Mouse (Mus musculus) MEL (cell line): ENCODE data around the gene Syk. TPM values are rescaled to one million over a fixed set of nuclear protein-coding genes. Genes with fewer than 3 reads are reported as not detected.

Experiments
- DNase-seq: peaks from one replicate; pipeline ENCODE4 v3.0.0; 2011; ENCODE audit warnings: low read depth, low spot score
- H3K27ac ChIP-seq: 2 replicates; pipeline ENCODE4 v1.5.1; 2012; ENCODE audit warnings: low read depth, mild to moderate bottlenecking, control low read depth, low read length, moderate library complexity; ENCODE audit not compliant: control insufficient read depth
- H3K27me3 ChIP-seq, 2 experiments: fragments of 150-350 bp in 1 of 2; sonication (generic) in 1 of 2; 2 replicates each; pipeline ENCODE4 v1.6.1; 2012; ENCODE audit warnings: low read length in 2 of 2, mild to moderate bottlenecking in 2 of 2, improper control_type of control experiment in 1 of 2, moderate library complexity in 1 of 2; ENCODE audit not compliant: insufficient read depth in 2 of 2, control insufficient read depth in 1 of 2
- H3K36me3 ChIP-seq, 2 experiments: 2 replicates each; pipeline ENCODE4 v1.6.1; 2012 to 2014; ENCODE audit warnings: low read length in 2 of 2, improper control_type of control experiment in 1 of 2, inconsistent platforms in 1 of 2, mild to moderate bottlenecking in 1 of 2; ENCODE audit not compliant: insufficient read depth in 2 of 2, control insufficient read depth in 1 of 2
- H3K4me1 ChIP-seq, 2 experiments: fragments of 150-350 bp in 1 of 2; sonication (generic) in 1 of 2; 2 replicates each; pipeline ENCODE4 v1.6.1; 2012; ENCODE audit warnings: low read length in 2 of 2, improper control_type of control experiment in 1 of 2, mild to moderate bottlenecking in 1 of 2; ENCODE audit not compliant: insufficient read depth in 2 of 2, control insufficient read depth in 1 of 2
- H3K4me3 ChIP-seq, 2 experiments: fragments of 150-350 bp in 1 of 2; sonication (generic) in 1 of 2; 2 replicates each; pipeline ENCODE4 v1.5.1; 2012; ENCODE audit warnings: low read depth in 2 of 2, low read length in 2 of 2, mild to moderate bottlenecking in 2 of 2, moderate library complexity in 2 of 2, control low read depth in 1 of 2, improper control_type of control experiment in 1 of 2; ENCODE audit not compliant: control insufficient read depth in 1 of 2, insufficient read depth in 1 of 2
- H3K79me2 ChIP-seq: 2 replicates; pipeline ENCODE4 v1.6.1; 2012; ENCODE audit warnings: mild to moderate bottlenecking, low read length, moderate library complexity; ENCODE audit not compliant: control insufficient read depth, poor library complexity, insufficient read depth
- H3K9ac ChIP-seq: 2 replicates; pipeline ENCODE4 v1.6.1; 2012; ENCODE audit warnings: low read depth, mild to moderate bottlenecking, control low read depth, low read length, moderate library complexity; ENCODE audit not compliant: control insufficient read depth, poor library complexity, severe bottlenecking
- H3K9me3 ChIP-seq: fragments of 150-350 bp; sonication (generic); replicated peaks from 2 replicates; pipeline ENCODE4 v1.6.1; 2012; ENCODE audit warnings: mild to moderate bottlenecking, low read length, improper control_type of control experiment, moderate library complexity; ENCODE audit not compliant: insufficient read depth
- BHLHE40 ChIP-seq: IDR thresholded peaks from 2 replicates; pipeline ENCODE4 v1.6.1; 2012; ENCODE audit warnings: low read depth, mild to moderate bottlenecking, inconsistent platforms, low read length, improper control_type of control experiment, borderline replicate concordance
- CTCF ChIP-seq, 3 experiments: IDR thresholded peaks in 2 of 3; conservative IDR thresholded peaks in 1 of 3; 2 replicates each; pipeline ENCODE4 v1.5.1; 2011 to 2012; ENCODE audit warnings: low read length in 3 of 3, low read depth in 2 of 3, mild to moderate bottlenecking in 2 of 3, improper control_type of control experiment in 1 of 3, inconsistent platforms in 1 of 3, mixed read lengths in 1 of 3, moderate library complexity in 1 of 3; ENCODE audit not compliant: control insufficient read depth in 1 of 3, insufficient read depth in 1 of 3, poor library complexity in 1 of 3, severe bottlenecking in 1 of 3
- E2F4 ChIP-seq: IDR thresholded peaks from 2 replicates; pipeline ENCODE4 v1.6.1; 2011; ENCODE audit warnings: low read depth, low read length, improper control_type of control experiment, borderline replicate concordance
- GABPA ChIP-seq: IDR thresholded peaks from 2 replicates; pipeline ENCODE4 v1.6.1; 2012; ENCODE audit warnings: low read depth, mild to moderate bottlenecking, inconsistent platforms, low read length, improper control_type of control experiment, moderate library complexity
- JUND ChIP-seq: IDR thresholded peaks from 2 replicates; pipeline ENCODE4 v1.6.1; 2011; ENCODE audit warnings: low read depth, mild to moderate bottlenecking, improper control_type of control experiment, low read length
- MAFK ChIP-seq: IDR thresholded peaks from 2 replicates; pipeline ENCODE4 v1.6.1; 2011; ENCODE audit warnings: low read depth, mild to moderate bottlenecking, low read length, improper control_type of control experiment, borderline replicate concordance
- MXI1 ChIP-seq: IDR thresholded peaks from 2 replicates; pipeline ENCODE4 v1.6.1; 2011; ENCODE audit warnings: mild to moderate bottlenecking, low read depth, low read length, improper control_type of control experiment
- RAD21 ChIP-seq: IDR thresholded peaks from 2 replicates; pipeline ENCODE4 v1.6.1; 2011; ENCODE audit warnings: mild to moderate bottlenecking, low read depth, low read length, improper control_type of control experiment
- SMC3 ChIP-seq: IDR thresholded peaks from 2 replicates; pipeline ENCODE4 v1.6.1; 2011; ENCODE audit warnings: low read depth, low read length, improper control_type of control experiment
- TCF12 ChIP-seq: IDR thresholded peaks from 2 replicates; pipeline ENCODE4 v1.6.1; 2014; ENCODE audit warnings: low read depth, mild to moderate bottlenecking, inconsistent platforms, low read length, improper control_type of control experiment, moderate library complexity
- UBTF ChIP-seq: IDR thresholded peaks from 2 replicates; pipeline ENCODE4 v1.6.1; 2012; ENCODE audit warnings: low read depth, mild to moderate bottlenecking, inconsistent platforms, low read length, improper control_type of control experiment, moderate library complexity, borderline replicate concordance; ENCODE audit not compliant: insufficient read depth
- USF1 ChIP-seq: IDR thresholded peaks from 2 replicates; pipeline ENCODE4 v1.6.1; 2014; ENCODE audit warnings: low read depth, mild to moderate bottlenecking, inconsistent platforms, low read length, improper control_type of control experiment, moderate library complexity
- ZC3H11A ChIP-seq: IDR thresholded peaks from 2 replicates; pipeline ENCODE4 v1.6.1; 2012; ENCODE audit warnings: low read depth, mild to moderate bottlenecking, inconsistent platforms, low read length, improper control_type of control experiment
- ZMIZ1 ChIP-seq: IDR thresholded peaks from 2 replicates; pipeline ENCODE4 v1.6.1; 2012; ENCODE audit warnings: low read depth, mild to moderate bottlenecking, inconsistent platforms, low read length, improper control_type of control experiment, moderate library complexity
- polyA plus RNA-seq, 2 experiments: library from polyadenylated mRNA; stranded (reverse) in 1 of 2; unstranded in 1 of 2; fragments of >175 nt in 1 of 2; fragments of >200 nt in 1 of 2; gene quantifications; 2 replicates each; pipeline versions ENCODE4 v1.2.1 to v1.2.4; 2012; ENCODE audit warnings: low replicate concordance in 2 of 2, low read depth in 1 of 2; ENCODE audit not compliant: insufficient read length in 2 of 2, insufficient read depth in 1 of 2, missing spikeins in 1 of 2
- total RNA-seq: library from RNA; depleted of rRNA; stranded (reverse); fragments of 300-350 nt; gene quantifications from 2 replicates; pipeline ENCODE4 v1.2.3, GENCODE M21; 2012

Gene Syk
- total and polyA plus RNA-seq, 3 experiments = 14.4 to 23.8 TPM; not detected in 1

DNA sequence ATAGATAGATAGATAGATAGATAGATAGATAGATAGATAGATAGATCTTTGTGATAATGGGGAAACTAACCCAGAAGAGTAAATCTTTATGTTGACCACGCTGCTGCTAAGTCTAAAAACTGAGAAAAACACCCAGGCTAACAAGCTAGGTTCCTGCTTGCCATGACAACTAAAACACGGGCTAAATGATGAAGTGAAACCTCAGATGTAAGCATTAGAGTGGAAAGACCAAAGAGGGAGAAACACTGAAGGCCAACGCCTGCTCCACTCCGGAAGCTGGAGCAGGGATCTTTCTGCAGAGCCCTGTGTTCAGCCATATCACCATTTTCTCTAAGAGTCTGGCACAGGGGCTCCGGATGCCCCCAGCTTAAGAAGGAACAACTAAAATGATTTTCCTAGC lies 49.3 kb upstream of the Syk start:
- Histone ChIP-seq H3K9me3 (no peaks in the 10 kb centered on the region), H3K27me3 (no peaks in the 10 kb centered on the region), H3K27ac (no peak overlapping the region), H3K79me2 (no peaks in the 10 kb centered on the region), H3K4me1 (no peaks in the 10 kb centered on the region), H3K36me3 (no peaks in the 10 kb centered on the region), H3K4me3 (no peak overlapping the region), H3K9ac (no peak overlapping the region)
- DNase-seq = no peak
- TF ChIP-seq TCF12 (no peak), E2F4 (no peak), MAFK (no peak), BHLHE40 (no peak), JUND (no peak), ZMIZ1 (no peak), GABPA (no peak)

DNA sequence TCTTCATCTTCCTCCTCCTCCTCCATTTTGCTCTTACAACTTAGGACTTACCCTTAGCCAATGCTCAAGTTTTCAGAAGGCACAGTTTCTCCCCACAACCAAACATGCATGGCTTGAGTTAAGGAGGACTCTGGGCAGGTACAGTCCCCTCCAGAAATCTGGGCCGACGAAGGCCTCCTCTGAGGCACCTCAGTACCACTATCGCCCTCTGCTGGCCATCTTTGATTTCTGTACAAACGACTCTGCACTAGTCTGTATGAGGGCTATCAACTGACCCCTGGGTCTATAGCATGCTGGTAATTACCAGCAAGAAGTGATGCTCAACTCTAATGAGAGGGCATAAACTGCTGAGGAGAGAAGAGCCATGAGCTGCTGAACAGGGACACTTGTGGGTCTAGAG lies 47.4 kb upstream of the Syk start:
- TF ChIP-seq RAD21 (peak; percentile 42), SMC3 (peak; percentile 62), MXI1 (no peak), CTCF (IDR thresholded peaks at IDR 0.05 in 2 of 3, conservative IDR thresholded peaks at IDR 0.05 in 1 of 3; ENCODE audit: control insufficient read depth in 1 of 3, insufficient read depth in 1 of 3, low read depth in 2 of 3, low read length in 3 of 3, poor library complexity in 1 of 3, severe bottlenecking in 1 of 3) (peak; percentile 59 to 71 (median 63)), ZC3H11A (peak; percentile 31)
- peak; percentile 48 for DNase-seq
- Histone ChIP-seq H3K4me3 (no peak overlapping the region), H3K27ac (no peak overlapping the region), H3K4me1 (no peaks in the 10 kb centered on the region), H3K36me3 (no peaks in the 10 kb centered on the region), H3K27me3 (no peaks in the 10 kb centered on the region), H3K9ac (no peak overlapping the region), H3K9me3 (no peaks in the 10 kb centered on the region), H3K79me2 (no peaks in the 10 kb centered on the region)

DNA sequence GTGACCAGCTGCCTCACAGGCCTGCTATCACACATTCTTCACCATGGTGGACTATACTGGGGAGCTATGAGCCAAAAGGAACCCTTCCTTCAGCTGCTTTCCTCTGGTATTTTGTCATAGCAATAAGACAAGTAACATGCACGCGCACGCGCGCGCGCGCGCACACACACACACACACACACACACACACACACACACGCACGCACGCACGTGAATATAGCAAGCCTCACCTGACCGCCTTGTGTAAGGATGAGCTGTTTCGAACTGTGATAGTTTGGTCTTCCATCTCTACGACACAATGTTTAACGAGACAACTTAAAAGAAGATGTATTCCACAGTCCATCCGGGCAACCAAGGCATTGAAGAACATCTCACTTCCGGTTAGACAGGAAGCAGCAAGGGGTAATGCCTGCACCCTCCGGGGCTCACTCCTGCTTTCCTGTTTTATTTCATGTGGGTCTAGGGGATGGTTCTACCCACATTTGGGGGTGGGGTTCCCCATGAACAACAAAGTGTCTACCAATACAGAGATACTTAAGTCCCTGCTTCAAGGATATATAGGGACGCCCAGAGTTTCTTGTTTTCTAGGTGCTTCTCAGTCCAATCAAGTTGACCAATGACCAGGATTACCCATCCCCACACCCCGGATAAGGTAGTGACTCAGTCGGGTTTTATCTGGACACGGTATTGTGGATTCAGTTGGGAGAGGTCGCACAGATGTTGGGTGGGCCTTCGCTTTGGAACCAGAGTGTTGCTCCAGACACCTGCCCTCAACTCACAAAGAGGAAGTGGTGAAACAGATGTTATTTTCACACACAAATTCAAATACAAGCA lies 45.0 kb upstream of the Syk start:
- Histone ChIP-seq H3K79me2 (no peaks in the 10 kb centered on the region), H3K4me3 (no peak overlapping the region), H3K4me1 (no peaks in the 10 kb centered on the region), H3K9me3 (no peaks in the 10 kb centered on the region), H3K27me3 (no peaks in the 10 kb centered on the region), H3K36me3 (no peaks in the 10 kb centered on the region), H3K9ac (no peak overlapping the region), H3K27ac (no peak overlapping the region)
- DNase-seq = no peak
- TF ChIP-seq UBTF (no peak), USF1 (no peak)
